Mouse (Mus musculus): ENCODE data around the gene D17H6S53E.

Gene D17H6S53E

DNA sequence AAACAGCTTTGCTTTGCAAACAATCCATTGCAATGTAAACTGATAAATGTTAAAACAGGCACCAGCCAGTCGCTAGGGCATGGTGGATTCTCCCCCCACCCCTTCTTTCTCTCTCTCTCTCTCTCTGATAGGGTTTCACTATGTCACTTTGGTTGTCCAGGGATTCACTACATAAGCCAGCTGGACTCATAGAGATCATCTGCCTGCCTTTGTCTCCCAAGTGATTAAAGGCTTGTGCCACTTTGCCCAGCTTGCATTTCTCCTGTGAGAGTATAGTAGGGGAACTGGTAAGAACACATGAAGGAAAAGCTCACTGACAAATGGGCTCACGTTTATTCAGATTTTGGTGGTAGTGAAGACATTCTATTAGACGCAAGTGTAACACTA lies 6.0 kb downstream of the D17H6S53E start:
- DNase-seq (ENCODE audit: low spot score): no peak

DNA sequence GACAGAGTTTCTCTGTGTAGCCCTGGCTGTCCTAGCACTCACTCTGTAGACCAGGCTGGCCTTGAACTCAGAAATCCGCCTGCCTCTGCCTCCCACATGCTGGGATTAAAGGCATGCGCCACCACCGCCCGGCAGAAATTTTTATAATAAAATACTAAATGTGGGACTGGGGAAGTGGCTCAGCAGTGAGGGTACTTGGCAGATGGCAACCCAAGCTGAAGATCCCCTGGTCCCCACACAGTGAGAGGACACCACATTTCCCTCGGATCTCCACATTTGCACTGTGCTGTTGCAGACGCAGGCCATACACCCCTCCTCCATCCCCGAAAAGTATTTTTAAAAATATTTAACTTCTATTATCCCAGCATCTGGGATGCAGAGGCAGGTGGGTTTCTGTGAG lies 7.3 kb downstream of the D17H6S53E start:
- DNase-seq (ENCODE audit: low spot score): no peak

DNA sequence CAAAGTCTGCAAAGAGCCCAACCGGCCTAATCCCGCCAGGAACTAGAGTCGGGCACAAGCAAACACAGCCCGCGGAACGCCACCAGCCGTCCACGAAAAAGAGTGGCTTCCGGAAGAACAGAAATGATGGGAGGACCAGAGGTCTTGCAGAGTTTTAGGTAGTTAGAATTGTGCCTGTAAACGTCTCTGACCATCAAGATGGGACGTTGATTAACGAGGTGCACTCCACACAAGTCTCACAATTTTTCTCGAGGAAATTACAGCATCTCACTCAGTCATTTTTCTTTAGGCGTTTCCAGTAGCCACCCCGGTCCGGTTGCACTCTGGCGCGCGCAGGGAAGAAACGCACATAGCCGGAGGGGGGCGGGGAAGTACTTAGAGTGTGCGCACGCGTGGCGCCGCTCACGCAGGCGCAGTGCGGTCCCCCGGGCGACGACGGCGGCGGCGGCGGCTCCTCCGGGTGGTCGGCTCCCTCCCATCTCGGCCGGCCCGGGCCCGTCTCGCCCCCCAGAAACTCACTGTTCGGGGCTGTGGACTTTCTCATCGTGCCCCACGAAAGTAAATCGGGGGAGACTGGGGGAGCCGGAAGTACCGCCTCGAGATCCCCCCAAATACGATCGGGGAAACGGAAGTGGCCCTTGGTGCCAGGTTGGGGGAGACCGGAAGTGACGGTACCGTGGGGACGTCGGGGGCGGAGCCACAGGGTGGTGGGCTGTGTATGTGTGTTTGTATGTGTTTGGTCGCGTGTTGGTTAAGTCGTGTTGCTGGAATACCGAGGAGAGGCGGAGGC lies 8.8 kb downstream of the D17H6S53E start, which contains the start of gene Bag6:
Gene Bag6 (plus strand): TSS at position 378 of the 790 bp plus-strand sequence.
- DNase-seq (ENCODE audit: low spot score): peak; percentile 96

DNA sequence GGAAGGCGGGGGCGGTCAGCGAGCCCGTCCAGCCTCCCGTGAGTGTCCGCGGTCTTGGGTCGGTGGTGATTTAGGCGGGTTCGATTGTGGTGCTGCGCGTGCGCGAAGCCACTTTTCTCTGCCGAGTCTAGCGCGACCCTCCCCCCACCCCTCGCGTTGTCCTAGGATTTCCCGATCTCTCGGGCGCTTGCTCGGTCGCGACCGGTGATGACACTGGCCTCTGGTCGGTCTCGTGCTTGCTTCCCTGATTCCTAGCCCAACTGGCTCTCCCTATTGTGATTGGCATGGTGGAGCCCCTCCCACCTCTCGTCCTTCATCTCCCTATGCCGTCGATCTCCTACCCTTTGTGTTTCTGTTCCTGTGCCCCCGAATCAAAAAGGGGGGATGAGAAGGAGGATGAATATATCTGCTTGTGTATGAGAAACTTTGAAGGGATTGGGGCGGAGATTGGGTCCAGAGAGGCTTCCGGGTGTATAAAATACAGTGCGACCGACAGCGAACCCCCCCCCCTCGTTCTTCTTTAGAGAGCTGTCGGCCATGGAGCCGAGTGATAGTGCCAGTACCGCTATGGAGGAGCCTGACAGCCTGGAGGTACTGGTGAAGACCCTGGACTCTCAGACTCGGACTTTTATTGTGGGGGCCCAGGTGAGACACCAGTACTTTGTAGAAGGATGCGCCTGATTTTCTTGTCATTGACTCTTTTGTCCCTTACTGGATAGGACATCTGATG lies 9.6 kb downstream of the D17H6S53E start:
- DNase-seq (ENCODE audit: low spot score): no peak

DNA sequence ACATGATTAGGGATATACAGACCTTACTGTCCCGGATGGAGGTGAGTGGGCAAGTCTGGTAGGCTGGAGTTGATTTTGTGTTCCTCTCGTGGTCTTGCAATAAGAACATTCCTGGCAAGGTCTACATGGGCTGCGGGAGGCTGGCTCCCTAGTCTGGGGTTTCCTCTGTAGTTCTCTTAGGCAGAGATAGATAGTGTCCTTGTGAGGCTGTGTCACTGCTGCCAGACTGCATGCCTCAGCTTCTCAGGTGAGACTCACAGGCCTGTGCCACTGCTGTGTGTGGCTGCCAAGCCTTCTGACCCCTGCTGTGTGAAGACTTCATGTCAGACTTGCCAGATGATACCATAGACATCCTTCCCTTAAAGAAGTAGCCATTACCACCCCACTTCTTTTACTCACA lies 13.1 kb downstream of the D17H6S53E start:
- DNase-seq (ENCODE audit: low spot score): no peak

DNA sequence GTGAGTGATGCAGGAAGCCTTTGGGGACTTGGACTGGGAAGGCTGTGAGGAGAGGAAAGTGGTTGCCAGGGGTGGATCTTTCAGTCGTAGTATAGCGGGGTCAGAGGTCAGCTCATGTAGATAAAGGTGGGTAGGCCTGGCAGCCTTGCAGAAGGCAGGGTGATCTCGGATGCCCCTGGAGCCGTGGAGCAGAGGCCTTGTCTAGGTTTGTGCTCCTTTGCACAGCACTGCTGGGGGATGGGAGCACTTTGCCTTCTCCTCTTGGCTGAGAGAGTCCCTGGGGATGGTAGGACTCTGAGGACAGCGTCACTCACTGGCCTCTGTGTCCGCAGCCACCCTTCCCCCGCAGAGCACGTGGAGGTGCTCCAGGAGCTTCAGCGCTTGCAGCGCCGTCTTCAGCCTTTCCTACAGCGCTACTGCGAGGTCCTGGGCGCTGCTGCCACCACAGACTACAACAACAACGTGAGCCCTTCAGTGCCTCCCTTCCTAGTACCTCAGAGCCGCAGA lies 14.4 kb downstream of the D17H6S53E start:
- no peak for DNase-seq (ENCODE audit: low spot score)

DNA sequence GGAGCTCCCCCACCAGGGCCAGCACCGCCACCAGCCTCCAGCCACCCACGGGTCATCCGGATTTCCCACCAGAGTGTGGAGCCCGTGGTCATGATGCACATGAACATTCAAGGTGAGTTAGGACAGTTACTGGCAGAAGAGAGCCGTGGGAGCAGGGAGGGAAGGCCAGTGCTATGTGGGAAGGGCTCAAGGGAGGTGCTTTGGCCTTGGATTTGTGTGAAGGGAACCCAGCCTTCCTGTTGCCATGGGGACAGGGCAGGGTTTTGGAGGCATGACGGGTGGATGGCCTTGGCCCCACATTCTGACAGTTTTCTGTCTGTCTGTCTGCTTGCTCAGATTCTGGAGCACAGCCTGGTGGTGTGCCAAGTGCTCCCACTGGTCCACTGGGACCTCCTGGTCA lies 15.8 kb downstream of the D17H6S53E start:
- no peak for DNase-seq (ENCODE audit: low spot score)

DNA sequence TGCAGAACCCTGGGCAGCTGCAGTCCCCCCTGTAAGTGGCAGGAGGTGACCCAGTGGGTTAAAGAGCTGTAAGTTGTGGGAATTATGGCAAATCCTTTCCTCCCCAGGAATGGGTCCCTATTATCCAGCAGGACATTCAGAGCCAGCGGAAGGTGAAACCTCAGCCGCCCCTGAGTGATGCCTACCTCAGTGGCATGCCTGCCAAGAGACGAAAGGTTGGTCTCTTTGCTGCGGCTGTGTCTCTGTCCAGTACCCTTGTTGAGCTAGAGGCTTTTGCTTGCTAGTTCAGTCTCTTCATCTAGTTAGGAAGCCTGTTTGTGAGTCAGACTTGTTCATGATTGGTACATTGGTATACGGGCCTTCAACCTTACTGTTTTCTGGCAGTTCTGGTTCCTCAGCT lies 20.0 kb downstream of the D17H6S53E start:
- DNase-seq (ENCODE audit: low spot score): no peak

DNA sequence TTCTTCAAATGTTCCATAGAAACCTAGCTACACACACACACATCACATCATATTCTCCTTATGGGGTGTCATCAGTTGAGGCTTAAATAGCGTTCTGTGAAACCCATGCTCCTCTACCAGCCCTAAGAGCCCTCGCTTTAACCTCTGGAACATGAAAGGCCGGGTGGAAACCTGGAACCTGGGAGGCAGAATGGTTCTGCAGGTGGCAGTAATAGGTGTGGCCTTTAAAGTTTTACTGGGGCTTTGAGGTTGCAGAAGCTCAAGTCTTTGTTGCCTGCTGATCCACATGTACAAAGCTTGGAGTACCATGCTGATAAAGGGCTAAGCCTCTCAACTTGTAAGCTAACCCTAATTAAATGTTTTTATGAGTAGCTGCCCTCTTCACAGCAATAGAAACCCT lies 21.2 kb downstream of the D17H6S53E start:
- no peak for DNase-seq (ENCODE audit: low spot score)

DNA sequence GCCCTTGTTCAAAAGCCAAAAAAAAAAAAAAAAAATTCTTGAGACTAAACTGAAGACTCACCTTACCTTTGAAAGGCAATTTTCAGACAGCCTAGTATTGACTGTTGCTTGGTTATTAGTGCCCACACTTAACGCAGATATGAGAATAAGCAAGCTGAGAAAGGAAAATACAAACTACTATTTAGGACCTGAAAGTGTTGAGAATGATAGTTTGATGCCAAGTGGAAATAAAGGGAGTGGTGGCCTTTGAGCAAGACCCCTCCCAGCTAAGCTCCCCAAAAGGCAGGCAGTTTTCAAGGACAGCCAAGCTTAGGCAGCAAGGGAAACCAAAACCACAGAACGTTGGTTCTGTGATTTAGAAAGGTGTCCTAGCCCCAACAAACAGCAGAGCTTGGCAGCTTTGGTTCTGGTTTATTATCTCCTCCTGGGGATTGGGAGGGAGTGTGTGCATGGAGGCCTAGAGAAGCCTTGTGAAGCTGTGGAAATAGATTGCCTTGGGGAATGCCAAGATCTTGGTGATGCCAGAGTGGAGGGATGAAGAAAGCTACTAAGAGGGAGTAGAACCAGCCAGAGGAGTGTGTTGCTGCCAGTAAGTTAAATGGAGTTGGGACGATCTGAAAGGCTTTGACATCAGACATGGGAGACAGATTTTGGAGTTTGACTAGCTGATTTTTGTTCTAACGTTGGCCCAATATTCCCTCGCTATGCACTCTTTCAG lies 21.9 kb downstream of the D17H6S53E start:
- DNase-seq (ENCODE audit: low spot score): no peak

DNA sequence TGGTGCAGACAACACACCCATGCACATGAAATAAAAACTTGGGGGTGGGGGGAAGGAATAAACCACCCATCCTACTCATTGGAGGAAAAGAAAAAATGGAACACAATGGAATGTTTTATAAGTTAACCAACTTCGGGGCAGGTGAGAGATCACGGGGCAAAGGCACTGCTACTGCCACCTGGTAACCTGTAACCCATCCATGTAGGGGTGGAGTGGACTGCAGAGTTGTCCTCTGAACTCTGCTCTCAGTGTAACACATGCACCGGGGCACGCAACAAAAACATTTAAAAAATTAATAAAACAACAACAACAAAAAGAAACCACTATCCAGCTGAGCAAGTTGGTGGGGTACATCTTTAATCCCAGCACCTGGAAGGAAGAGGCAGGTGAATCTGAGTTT lies 25.9 kb downstream of the D17H6S53E start:
- DNase-seq (ENCODE audit: low spot score): no peak

DNA sequence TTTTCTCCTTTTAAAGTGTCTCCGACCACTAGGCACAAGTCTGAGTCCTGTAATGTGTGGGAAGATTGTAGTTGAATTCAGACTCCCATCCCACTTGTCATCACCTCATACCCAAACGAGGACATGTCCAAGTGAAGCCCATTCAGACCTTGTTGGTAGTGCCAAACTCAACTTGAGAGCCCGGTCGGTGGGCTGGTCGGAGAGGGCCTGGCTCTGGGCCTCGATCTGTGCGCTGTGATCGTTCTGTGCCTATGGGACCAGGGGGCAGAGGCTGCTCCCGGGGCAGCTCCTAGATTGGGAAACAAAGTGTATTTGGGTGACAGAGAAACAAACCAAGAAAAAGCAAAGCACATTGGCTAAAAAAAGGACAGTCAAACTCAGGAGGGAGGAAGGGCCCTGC lies 26.9 kb downstream of the D17H6S53E start:
- DNase-seq (ENCODE audit: low spot score): no peak

DNA sequence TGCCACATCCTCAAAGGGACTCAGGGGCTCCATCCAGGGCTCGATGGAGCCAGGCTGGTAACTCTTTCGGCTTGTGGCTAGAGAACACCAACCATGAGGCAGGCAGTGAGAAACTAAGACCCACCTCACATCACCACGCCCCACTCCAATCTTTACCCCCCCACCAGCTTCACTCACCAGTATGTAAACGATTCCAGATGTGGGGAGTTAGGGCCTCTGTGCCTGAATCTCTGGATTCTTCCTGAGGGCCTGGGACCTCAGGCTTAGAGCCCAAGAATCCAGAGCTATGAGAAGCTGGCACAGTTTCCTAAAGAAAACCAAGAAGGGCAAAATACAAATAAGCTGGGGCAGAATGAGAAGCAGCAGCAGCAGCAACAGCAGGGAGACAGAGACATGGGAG lies 27.8 kb downstream of the D17H6S53E start:
- DNase-seq (ENCODE audit: low spot score): no peak

DNA sequence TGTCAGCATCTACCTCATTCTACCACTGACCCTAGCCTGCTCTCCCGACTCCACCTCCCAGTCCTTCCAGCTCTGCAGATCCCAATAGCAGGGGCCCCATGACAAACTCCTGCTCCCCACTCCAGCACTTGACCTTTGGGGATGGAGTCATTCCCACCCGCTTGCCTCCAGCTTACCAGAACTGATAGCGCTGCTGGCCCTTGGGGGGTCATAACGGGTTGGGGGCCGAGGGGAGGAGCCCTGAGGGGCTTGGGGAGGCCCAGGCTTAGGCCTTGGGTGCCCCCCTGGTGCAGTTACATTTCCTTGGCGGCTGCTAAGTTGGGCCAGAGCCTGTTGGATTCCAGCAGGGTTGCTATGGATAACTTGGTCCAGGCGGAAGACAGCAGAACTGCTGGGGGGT lies 28.4 kb downstream of the D17H6S53E start:
- DNase-seq (ENCODE audit: low spot score): no peak

DNA sequence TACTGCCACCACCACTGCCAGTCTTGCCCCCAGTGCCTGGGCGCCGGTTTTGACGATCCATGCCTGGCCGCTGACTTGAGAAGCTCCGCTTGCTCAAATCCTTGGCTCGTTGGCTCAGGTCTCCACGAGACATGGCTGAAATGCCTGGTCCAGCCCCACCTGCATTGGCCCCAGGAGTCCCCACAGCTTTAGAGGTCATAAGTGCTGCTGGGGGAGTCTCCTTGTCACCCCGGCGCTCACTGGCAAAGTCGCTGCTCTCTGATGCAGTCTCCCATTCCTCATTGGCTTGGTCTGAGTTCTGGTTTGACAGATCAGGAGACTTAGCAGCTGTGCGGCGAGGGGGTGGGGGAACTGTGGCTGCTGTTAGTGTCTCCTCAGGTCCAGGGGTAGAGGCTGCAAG lies 29.3 kb downstream of the D17H6S53E start:
- no peak for DNase-seq (ENCODE audit: low spot score)

DNA sequence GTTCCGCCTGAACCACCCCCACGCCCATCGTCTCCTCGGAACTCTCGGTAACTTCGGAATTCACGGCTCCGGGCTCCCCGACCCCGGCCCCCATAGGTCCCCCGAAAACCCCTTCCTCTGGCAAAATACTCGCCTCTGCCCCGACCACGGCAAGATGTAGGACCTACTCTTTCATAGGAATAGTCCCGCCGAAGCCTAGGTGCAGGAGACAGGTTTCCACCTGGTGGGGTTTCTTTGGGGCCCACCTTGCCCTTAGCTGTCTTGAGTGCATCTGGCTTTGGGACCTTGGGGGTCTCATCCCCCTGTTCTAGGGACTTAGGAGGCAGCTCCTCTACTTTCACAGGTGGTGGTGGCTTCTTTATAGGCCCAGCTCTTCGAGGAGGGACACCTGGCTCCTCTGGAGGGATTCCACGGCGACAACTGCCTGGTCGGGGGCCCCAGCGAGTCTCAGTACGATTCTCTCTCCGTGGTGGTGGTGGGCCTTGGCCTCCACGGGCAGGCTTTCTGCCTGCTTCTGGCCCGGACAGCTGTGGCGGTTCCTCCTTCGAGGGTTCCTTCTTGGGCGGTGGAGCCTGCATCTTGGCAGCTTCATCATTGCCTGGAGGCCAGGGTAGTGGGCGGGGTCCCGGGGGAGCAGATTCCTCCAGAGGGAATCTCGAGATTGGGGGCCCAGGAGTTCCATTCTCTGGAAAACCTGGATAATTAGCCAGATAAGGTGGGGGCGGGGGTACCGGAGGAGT lies 30.5 kb downstream of the D17H6S53E start:
- DNase-seq (ENCODE audit: low spot score): no peak

DNA sequence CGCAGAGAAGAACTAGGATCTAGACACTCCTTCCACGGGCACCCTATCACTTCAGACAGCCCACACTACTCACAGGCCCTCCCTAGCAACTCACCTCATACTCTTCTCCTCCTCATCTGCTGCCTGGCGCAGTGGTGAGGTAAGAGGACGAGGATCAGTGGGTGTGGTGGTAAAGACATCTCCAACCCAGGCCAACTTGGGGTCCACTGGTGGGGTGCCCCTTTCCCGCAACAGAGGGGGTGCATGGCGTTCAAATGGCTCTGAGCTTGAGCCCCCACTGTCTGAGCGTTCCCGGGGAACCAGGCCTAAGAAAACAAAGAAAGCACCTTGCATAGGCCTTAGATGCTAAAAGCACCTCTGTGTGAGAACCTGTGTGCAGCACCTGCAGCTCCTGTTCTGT lies 31.1 kb downstream of the D17H6S53E start:
- no peak for DNase-seq (ENCODE audit: low spot score)

DNA sequence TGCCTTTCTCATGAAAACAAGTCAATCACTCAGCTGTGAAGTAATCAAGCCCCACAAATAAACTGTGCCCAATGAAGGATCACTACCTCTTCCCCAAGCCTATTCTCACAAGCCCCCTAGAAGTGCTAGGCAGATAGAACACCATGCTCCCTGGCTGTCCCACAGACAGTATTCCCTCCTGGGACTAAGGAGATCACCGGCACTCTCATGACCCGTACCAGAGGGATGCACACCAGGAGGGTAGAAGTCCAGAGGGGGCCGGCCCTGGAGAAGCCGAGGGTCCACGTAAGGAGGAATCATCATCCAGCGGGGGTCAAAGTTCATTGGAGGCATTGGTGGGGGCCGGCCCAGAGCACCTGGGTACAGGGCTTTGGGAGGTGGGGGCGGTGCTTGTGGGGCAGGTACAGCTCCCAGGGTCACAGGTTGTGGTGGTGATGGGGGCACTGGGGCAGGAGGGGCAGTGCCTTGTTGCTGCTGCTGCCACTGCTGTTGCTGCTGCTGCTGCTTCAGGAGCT lies 31.5 kb downstream of the D17H6S53E start:
- DNase-seq (ENCODE audit: low spot score): no peak

DNA sequence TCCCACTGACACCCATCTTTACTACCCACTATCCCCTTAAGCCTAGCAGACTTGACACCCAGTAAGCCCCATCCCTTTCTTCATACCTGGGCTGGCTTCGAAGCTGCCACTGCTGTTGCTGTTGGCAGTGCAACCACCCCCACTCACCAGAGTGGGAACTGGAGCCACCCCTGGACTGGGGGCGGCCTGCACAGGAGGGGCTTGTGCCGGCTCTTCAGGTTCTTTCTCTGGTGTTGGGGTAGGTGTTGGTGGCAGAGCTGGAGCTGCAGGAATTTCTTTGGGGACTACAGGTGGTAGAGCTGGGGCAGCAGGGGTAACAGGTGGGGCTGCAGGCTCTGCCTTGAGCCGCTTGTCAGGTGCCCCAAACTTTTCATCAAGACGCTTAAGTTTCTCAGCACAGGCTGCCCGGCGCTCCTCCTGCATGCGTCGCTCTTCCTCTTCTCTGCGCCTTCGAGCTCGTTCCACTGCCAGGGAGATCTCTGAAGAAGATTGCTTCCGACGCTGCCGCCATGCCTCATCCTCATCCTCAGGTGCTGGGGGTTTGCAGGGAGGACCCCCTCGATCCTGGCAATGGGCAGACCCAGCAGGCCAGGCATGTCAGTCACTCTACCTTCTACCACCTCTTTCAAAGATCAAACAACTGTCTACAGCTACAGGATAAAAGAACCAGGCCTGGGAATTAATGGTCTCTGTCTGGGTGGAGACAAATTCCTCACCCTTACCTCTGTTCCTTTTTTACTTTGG lies 32.8 kb downstream of the D17H6S53E start:
- DNase-seq (ENCODE audit: low spot score): no peak

DNA sequence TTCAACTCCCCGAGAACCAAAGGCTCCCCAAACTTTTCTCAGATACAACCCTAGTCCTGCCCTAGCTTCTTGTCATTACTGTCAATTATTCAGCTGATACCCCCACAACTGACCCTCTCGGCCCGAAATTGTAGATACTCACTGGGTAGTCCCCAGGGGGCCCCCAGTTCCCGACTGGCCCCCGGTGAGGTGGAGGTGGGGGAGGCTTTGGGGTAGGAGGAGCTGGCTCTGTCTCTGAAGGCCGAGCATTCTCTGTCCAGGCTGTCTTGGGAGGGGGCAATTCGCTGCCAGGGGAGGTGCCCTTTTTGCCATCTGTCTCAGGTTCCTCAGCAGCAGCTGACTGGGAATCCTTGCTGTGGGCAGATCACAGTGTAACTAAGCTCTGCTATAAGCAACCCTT lies 33.5 kb downstream of the D17H6S53E start:
- no peak for DNase-seq (ENCODE audit: low spot score)

DNA sequence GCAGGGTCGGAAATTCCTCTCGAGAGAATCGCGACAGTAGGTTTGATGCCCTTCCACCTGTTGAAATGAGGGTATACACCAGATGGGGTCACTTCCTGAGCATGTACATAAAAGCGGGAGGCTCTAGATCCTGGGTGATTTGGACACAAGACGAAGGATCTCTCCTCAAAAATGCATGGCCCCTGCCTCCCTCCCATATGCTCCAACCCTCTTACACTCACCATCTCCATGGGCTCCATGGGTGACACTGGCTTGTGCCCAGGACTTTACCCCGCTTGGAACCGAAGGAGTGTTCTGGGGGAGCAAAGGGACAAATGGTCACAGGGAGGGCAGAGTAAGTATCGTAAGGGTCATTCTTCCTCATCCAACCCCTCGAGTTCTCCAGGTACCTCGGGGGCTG lies 35.2 kb downstream of the D17H6S53E start:
- DNase-seq (ENCODE audit: low spot score): no peak

All from layer of hippocampus, adult 11-12 months (tissue).